Mouse (Mus musculus) erythroblast, adult 5-6 weeks (primary cell): ENCODE data around the gene Slc1a7. TPM values are rescaled to one million over a fixed set of nuclear protein-coding genes. Genes with fewer than 3 reads are reported as not detected.

Experiments used
- ATAC-seq: replicated peaks from 2 replicates; pipeline ENCODE4 v1.8.0; 2016; ENCODE audit warnings: moderate number of reproducible peaks, mild to moderate bottlenecking, moderate TSS enrichment, inconsistent platforms; ENCODE audit not compliant: poor library complexity, low FRiP score, severe bottlenecking
- total RNA-seq, 2 experiments: library from RNA; stranded (forward) in 1 of 2; stranded (reverse) in 1 of 2; fragments of 150-400 nt in 1 of 2; fragments of 200-764, 138-1000 nt in 1 of 2; gene quantifications; 2 replicates each; pipeline versions ENCODE4 v1.2.3 to v1.2.4; 2015 to 2017; ENCODE audit warnings: low replicate concordance in 2 of 2

Gene Slc1a7
- total RNA-seq (2015; ENCODE audit: low replicate concordance) (not detected in 2 replicates), total RNA-seq (2017; ENCODE audit: low replicate concordance) (not detected in 2 replicates)

- ATAC-seq: no peak
Observed at GRCm38 (mm10) chr4:107967966-107968682, at the start of gene Slc1a7. Gene Slc1a7, plus strand, starts transcription at chr4:107968332.

GRCm38 (mm10) chr4:107920336-107920735 is 47.8 kb upstream of the Slc1a7 start:
- no peak for ATAC-seq

GRCm38 (mm10) chr4:107921152-107921695 is 46.9 kb upstream of the Slc1a7 start:
- no peak for ATAC-seq

GRCm38 (mm10) chr4:107921952-107922351 is 46.2 kb upstream of the Slc1a7 start:
- ATAC-seq: no peak

- peak; percentile 96 for ATAC-seq
Observed at GRCm38 (mm10) chr4:107923145-107923802, 44.9 kb upstream of the Slc1a7 start, which contains the start of gene Cpt2. Gene Cpt2, minus strand, starts transcription at chr4:107923610.

GRCm38 (mm10) chr4:107923803-107924194 is 44.3 kb upstream of the Slc1a7 start:
- ATAC-seq: no peak

GRCm38 (mm10) chr4:107928269-107928668 is 39.9 kb upstream of the Slc1a7 start:
- ATAC-seq: no peak

- no peak for ATAC-seq
Observed at GRCm38 (mm10) chr4:107928726-107929125, 39.4 kb upstream of the Slc1a7 start.

- ATAC-seq: no peak
Observed at GRCm38 (mm10) chr4:107931453-107931852, 36.7 kb upstream of the Slc1a7 start.

GRCm38 (mm10) chr4:107933239-107933638 is 34.9 kb upstream of the Slc1a7 start:
- no peak for ATAC-seq

- no peak for ATAC-seq
Observed at GRCm38 (mm10) chr4:107935254-107935653, 32.9 kb upstream of the Slc1a7 start.

- ATAC-seq: no peak
Observed at GRCm38 (mm10) chr4:107937338-107937737, 30.8 kb upstream of the Slc1a7 start.

- ATAC-seq: no peak
Observed at GRCm38 (mm10) chr4:107938124-107938523, 30.0 kb upstream of the Slc1a7 start.

GRCm38 (mm10) chr4:107942741-107943140 is 25.4 kb upstream of the Slc1a7 start:
- ATAC-seq: no peak

- no peak for ATAC-seq
Observed at GRCm38 (mm10) chr4:107944141-107944540, 24.0 kb upstream of the Slc1a7 start.

- ATAC-seq: no peak
Observed at GRCm38 (mm10) chr4:107949918-107950317, 18.2 kb upstream of the Slc1a7 start.

GRCm38 (mm10) chr4:107952845-107953244 is 15.3 kb upstream of the Slc1a7 start:
- ATAC-seq: no peak

- ATAC-seq: no peak
Observed at GRCm38 (mm10) chr4:107955691-107956090, 12.4 kb upstream of the Slc1a7 start.

GRCm38 (mm10) chr4:107958487-107958886 is 9.6 kb upstream of the Slc1a7 start:
- ATAC-seq: no peak

GRCm38 (mm10) chr4:107962044-107962732 is 5.9 kb upstream of the Slc1a7 start:
- ATAC-seq: no peak
